Mouse (Mus musculus): ENCODE measurements around the gene Rnh1. TPM values are rescaled to one million over a fixed set of nuclear protein-coding genes. Genes with fewer than 3 reads are reported as not detected.

Rnh1 gene
- 69.6 and 71.4 TPM in 2 replicates for total RNA-seq (2012; rRNA removed)
- polyA plus RNA-seq (2012; ENCODE audit: insufficient read depth in 1 of 2, insufficient read length in 2 of 2, low read depth in 1 of 2, low replicate concordance in 2 of 2, missing spikeins in 1 of 2) = 10 to 100 TPM in 1 of 2 experiments, not detected in 1; 94.5 TPM

- H3K9me3 ChIP-seq (replicated peaks; ENCODE audit: insufficient read depth, low read length) = no peaks in the 10 kb centered on the region
- H3K4me1 ChIP-seq (ENCODE audit: control insufficient read depth in 1 of 2, insufficient read depth in 2 of 2, low read length in 2 of 2) = peaks cover 6 to 17% of the 10 kb centered on the region in 2 experiments
- peak within 1 kb of the TSS; percentile 91 for H3K9ac ChIP-seq (ENCODE audit: control insufficient read depth, low read depth, low read length, poor library complexity, severe bottlenecking)
- H3K27me3 ChIP-seq (ENCODE audit: control insufficient read depth in 1 of 2, insufficient read depth in 2 of 2, low read length in 2 of 2) = no peaks in the 10 kb centered on the region
- peak within 1 kb of the TSS; percentile 82 to 84 for H3K4me3 ChIP-seq (ENCODE audit: control insufficient read depth in 1 of 2, insufficient read depth in 1 of 2, low read depth in 2 of 2, low read length in 2 of 2)
- peak within 1 kb of the TSS; percentile 87 for H3K27ac ChIP-seq (ENCODE audit: control insufficient read depth, low read depth, low read length)
- peaks cover 10% of the 10 kb centered on the region for H3K79me2 ChIP-seq (ENCODE audit: control insufficient read depth, insufficient read depth, low read length, poor library complexity)
- H3K36me3 ChIP-seq (ENCODE audit: control insufficient read depth in 1 of 2, insufficient read depth in 2 of 2, low read length in 2 of 2) = peaks cover 0 to 13% of the 10 kb centered on the region in 2 experiments; a peak in 2 of 4 replicates
- peak; percentile 98 for DNase-seq (ENCODE audit: low read depth, low spot score)
- no peak for TF ChIP-seq E2F4 (IDR thresholded peaks at IDR 0.05; ENCODE audit: borderline replicate concordance, low read depth, low read length)
- TF ChIP-seq CHD2 (IDR thresholded peaks at IDR 0.05; ENCODE audit: low read length) = peak; percentile 60
- no peak for TF ChIP-seq TAL1 (IDR thresholded peaks at IDR 0.05; ENCODE audit: low read length)
- peak; percentile 74 for TF ChIP-seq MYC (IDR thresholded peaks at IDR 0.05; ENCODE audit: low read depth, low read length)
- TF ChIP-seq MXI1 (IDR thresholded peaks at IDR 0.05; ENCODE audit: low read depth, low read length) = peak; percentile 90
- TF ChIP-seq RAD21 (IDR thresholded peaks at IDR 0.05; ENCODE audit: low read depth, low read length) = no peak
- TF ChIP-seq POLR2AphosphoS5 (IDR thresholded peaks at IDR 0.05; ENCODE audit: borderline replicate concordance, low read depth, low read length) = no peak; the same call in 1 of the 2 replicates
- TF ChIP-seq POLR2A (IDR thresholded peaks at IDR 0.05; ENCODE audit: control insufficient read depth in 1 of 2, insufficient read depth in 1 of 2, low read depth in 1 of 2, low read length in 2 of 2, poor library complexity in 1 of 2) = peak; percentile 74 to 89
- TF ChIP-seq ZNF384 (IDR thresholded peaks at IDR 0.05; ENCODE audit: low read depth, low read length) = no peak
- no peak for TF ChIP-seq JUND (IDR thresholded peaks at IDR 0.05; ENCODE audit: low read depth, low read length)
- TF ChIP-seq RCOR1 (IDR thresholded peaks at IDR 0.05; ENCODE audit: low read depth, low read length) = no peak
- no peak for TF ChIP-seq CTCF (IDR thresholded peaks at IDR 0.05 in 2 of 3, conservative IDR thresholded peaks at IDR 0.05 in 1 of 3; ENCODE audit: control insufficient read depth in 1 of 3, insufficient read depth in 1 of 3, low read depth in 2 of 3, low read length in 3 of 3, poor library complexity in 1 of 3, severe bottlenecking in 1 of 3)
- no peak for TF ChIP-seq MEF2A (IDR thresholded peaks at IDR 0.05; ENCODE audit: extremely low read depth, insufficient replicate concordance, low read depth, low read length, poor library complexity, severe bottlenecking)
- no peak; a peak in 1 of 4 replicates for TF ChIP-seq EP300 (IDR thresholded peaks at IDR 0.05; ENCODE audit: low read depth in 1 of 2, low read length in 2 of 2)
- no peak for TF ChIP-seq GABPA (IDR thresholded peaks at IDR 0.05; ENCODE audit: low read depth, low read length)
- no peak for TF ChIP-seq MAFK (IDR thresholded peaks at IDR 0.05; ENCODE audit: borderline replicate concordance, low read depth, low read length)
- TF ChIP-seq ZC3H11A (IDR thresholded peaks at IDR 0.05; ENCODE audit: low read depth, low read length) = no peak
- peak; percentile 91 for TF ChIP-seq POLR2AphosphoS2 (IDR thresholded peaks at IDR 0.05; ENCODE audit: low read length)
- peak; percentile 55; the same call in 1 of the 2 replicates for TF ChIP-seq KAT2A (conservative IDR thresholded peaks at IDR 0.05; ENCODE audit: low read depth, low read length)
- peak in 1 of 2 experiments; percentile 62; a peak in 1 of 4 replicates for TF ChIP-seq USF2 (IDR thresholded peaks at IDR 0.05; ENCODE audit: borderline replicate concordance in 1 of 2, insufficient read depth in 1 of 2, low read depth in 1 of 2, low read length in 2 of 2)
- TF ChIP-seq TCF12 (IDR thresholded peaks at IDR 0.05; ENCODE audit: low read depth, low read length) = peak; percentile 23; the same call in 1 of the 2 replicates
- no peak for TF ChIP-seq MYB (IDR thresholded peaks at IDR 0.05; ENCODE audit: low read depth, low read length)
- TF ChIP-seq TBP (IDR thresholded peaks at IDR 0.05; ENCODE audit: low read depth, low read length) = peak; percentile 56
- peak; percentile 57 for TF ChIP-seq BHLHE40 (IDR thresholded peaks at IDR 0.05; ENCODE audit: borderline replicate concordance, low read depth, low read length)
- no peak; the same call in 1 of the 2 replicates for TF ChIP-seq CHD1 (IDR thresholded peaks at IDR 0.05; ENCODE audit: low read depth, low read length)
- peak; percentile 92 for TF ChIP-seq USF1 (IDR thresholded peaks at IDR 0.05; ENCODE audit: low read depth, low read length)
- TF ChIP-seq MAZ (IDR thresholded peaks at IDR 0.05; ENCODE audit: low read depth, low read length) = peak; percentile 78; the same call in 1 of the 2 replicates
- peak; percentile 76; the same call in 1 of the 2 replicates for TF ChIP-seq ZMIZ1 (IDR thresholded peaks at IDR 0.05; ENCODE audit: low read depth, low read length)
- no peak for TF ChIP-seq SMC3 (IDR thresholded peaks at IDR 0.05; ENCODE audit: low read depth, low read length)
- TF ChIP-seq ETS1 (IDR thresholded peaks at IDR 0.05; ENCODE audit: low read depth, low read length) = peak; percentile 15; the same call in 1 of the 2 replicates
- peak; percentile 90 for TF ChIP-seq NELFE (IDR thresholded peaks at IDR 0.05; ENCODE audit: low read depth, low read length)
- peak; percentile 79 for TF ChIP-seq NRF1 (IDR thresholded peaks at IDR 0.05; ENCODE audit: insufficient read depth, low read depth, low read length, poor library complexity, severe bottlenecking)
- TF ChIP-seq GATA1 (IDR thresholded peaks at IDR 0.05; ENCODE audit: low read depth, low read length) = no peak
- peak; percentile 91 for TF ChIP-seq SIN3A (IDR thresholded peaks at IDR 0.05; ENCODE audit: low read length)
Measured at GRCm38 (mm10) chr7:141172116-141173006, at the start of gene Rnh1. Gene Rnh1, minus strand, starts transcription at chr7:141172857.

Measured in MEL (cell line).